Comparison of ENCODE assay signal across 21 mouse cellular contexts in the genomic region with DNA sequence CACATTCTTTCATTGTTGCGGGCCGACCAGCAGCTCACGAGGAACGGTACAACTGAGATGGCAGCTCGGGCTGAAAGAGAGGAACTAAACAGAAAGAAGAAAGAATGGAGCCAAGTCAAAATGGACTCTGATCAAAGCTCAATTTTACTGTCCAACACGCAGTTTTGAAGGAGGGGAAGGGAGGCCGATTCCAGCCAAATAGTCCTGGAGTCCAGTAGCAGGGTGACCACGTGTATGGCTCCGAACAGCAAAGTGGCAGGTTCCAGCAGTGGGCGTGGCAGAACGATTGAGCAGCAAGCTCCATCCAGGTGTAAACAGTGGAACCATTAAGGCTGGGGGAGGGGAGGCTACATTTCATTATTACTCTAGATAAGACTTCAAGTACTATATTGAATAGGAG. TPM values are rescaled to one million over a fixed set of nuclear protein-coding genes. Genes with fewer than 3 reads are reported as not detected.
"Had no signal": no experiment of that assay in that cellular context is flagged by ENCODE, and none has a peak within 500 bp of the region (broad histone marks: within the 10 kb centered on the region; RNA-seq: fewer than 3 reads in every experiment).

No protein-coding gene starts in this region.

RNA-seq across cellular contexts. Expression of a gene that starts 3.8 kb away (rescaled TPM):
- total RNA-seq: layer of hippocampus, adult 2 months; layer of hippocampus, postnatal 25 days; left cerebral cortex, adult 18-20 months; left cerebral cortex, postnatal 25 days had no signal
- polyA plus RNA-seq: inflammation-experienced regulatory T-cells, adult 6 months; limb, embryonic 10.5 days; limb, embryonic 13.5 days; midbrain, embryonic 13.5 days; midbrain, embryonic 16.5 days; myocyte; neural tube, embryonic 13.5 days had no signal

RNA-seq across cellular contexts. Expression of a gene that starts 14.6 kb away (rescaled TPM):
- total RNA-seq: layer of hippocampus, adult 2 months; layer of hippocampus, postnatal 25 days; left cerebral cortex, adult 18-20 months; left cerebral cortex, postnatal 25 days; monocyte, adult 5-6 weeks; neutrophil, adult 5-6 weeks had no signal
- polyA plus RNA-seq: inflammation-experienced regulatory T-cells, adult 6 months; intestine, embryonic 16.5 days; kidney, postnatal 0 days; large intestine, adult 2 months; limb, embryonic 10.5 days; limb, embryonic 13.5 days; lung, embryonic 15.5 days; midbrain, embryonic 10.5 days; midbrain, embryonic 13.5 days; midbrain, embryonic 16.5 days; myocyte; neural tube, embryonic 13.5 days; spleen, adult 2 months; stomach, embryonic 15.5 days; thymus, postnatal 0 days had no signal

RNA-seq across cellular contexts. Expression of a gene that starts 31.6 kb away (rescaled TPM):
- total RNA-seq: layer of hippocampus, adult 2 months; layer of hippocampus, postnatal 25 days; left cerebral cortex, adult 18-20 months; left cerebral cortex, postnatal 25 days had no signal
- polyA plus RNA-seq: inflammation-experienced regulatory T-cells, adult 6 months; limb, embryonic 10.5 days; midbrain, embryonic 10.5 days; midbrain, embryonic 13.5 days; midbrain, embryonic 16.5 days; myocyte; neural tube, embryonic 13.5 days had no signal
